Mouse (Mus musculus) heart, postnatal 4 days (tissue): ENCODE measurements around the gene Trmt10a. TPM values are rescaled to one million over a fixed set of nuclear protein-coding genes. Genes with fewer than 3 reads are reported as not detected.

Source experiments
- DNase-seq: peaks from one replicate; pipeline ENCODE4 v3.0.0; 2021
- total RNA-seq, 2 experiments: library from RNA; stranded (reverse); gene quantifications; 2 replicates each; pipeline ENCODE4 v1.2.3; 2021

Trmt10a gene
- total RNA-seq, 2 experiments from 2014 or later: 4.4 to 6.1 TPM

DNA sequence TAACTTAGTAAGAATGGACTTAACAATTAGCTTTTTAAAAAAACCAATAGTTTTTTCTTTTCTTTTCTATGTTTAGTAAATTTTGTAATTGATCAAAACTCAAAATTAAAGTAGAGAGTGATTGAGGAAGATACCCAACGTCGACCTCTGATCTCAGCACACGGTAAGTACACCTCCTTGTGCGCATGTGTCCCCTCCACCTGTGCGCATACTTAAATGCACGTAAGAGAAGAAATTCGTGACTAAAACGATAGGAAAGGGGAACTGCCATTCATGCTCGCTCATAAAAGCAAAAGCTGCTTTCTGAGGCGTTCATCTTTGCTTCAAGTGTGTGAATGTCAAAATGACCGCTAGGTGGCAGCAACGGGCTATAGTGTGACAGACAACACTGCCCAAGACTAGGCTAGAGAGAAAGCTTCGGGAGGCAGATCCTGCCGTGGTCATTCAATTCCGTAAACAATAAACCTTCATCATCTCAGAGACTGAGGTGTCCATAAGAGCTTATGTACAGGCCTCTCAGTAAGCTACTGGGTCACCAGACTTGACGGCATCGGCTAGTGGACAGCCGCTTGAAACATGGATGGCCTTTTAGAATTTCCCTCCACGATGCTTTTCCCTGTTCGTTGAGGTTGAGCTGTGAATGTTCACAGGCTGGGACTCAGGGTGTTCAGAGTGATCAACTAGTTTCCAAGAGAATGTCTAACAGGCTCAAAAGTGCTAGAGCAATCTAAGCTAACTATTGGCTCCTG, 54.9 kb downstream of the Trmt10a start:
- DNase-seq: peak; percentile 90

DNA sequence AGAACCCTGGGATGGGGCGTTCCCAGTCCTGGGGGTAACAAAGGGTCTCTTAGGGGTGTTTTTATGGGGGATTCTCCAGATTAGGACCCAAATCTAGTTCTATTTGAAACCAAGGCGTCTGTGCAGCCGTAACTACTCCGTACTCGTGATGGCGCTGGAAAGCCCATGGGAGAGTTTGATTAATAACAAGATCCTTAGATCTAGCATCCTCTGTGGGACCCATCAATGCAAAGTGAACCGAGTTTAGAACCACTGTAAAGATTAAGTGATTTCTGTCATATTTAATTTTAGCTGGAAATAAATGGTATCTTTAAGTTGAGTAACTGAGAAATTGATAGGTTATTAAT, 55.4 kb downstream of the Trmt10a start:
- DNase-seq: no peak

GRCm38 (mm10) chr3:138208821-138209220, 65.6 kb downstream of the Trmt10a start:
- DNase-seq: no peak

Other genes with a start within 250 kb of the Trmt10a start
- 10 to 100 TPM; 74.1 to 79.4 TPM for gene Lamtor3, start 224.9 kb upstream of the Trmt10a start, total RNA-seq
- 1 to 10 TPM; 7.6 to 7.8 TPM for gene Dapp1, start 161.9 kb upstream of the Trmt10a start, total RNA-seq
- gene 1110002E22Rik, start 78.4 kb upstream of the Trmt10a start, total RNA-seq: 10 to 100 TPM; 56.0 to 60.4 TPM
- gene Gm5105, start 76.1 kb upstream of the Trmt10a start, total RNA-seq: 1 to 10 TPM in 1 of 2 experiments, under 1 TPM in 1; 0.48 to 1.0 TPM
- 1 to 10 TPM; 8.9 to 9.9 TPM for gene Mttp, start 1.5 kb downstream of the Trmt10a start, total RNA-seq
- not detected for gene 4930579F01Rik, start 50.4 kb downstream of the Trmt10a start, total RNA-seq
- not detected for gene Adh7, start 74.3 kb downstream of the Trmt10a start, total RNA-seq
- gene Adh1, start 117.5 kb downstream of the Trmt10a start, total RNA-seq: 10 to 100 TPM; 13.3 to 13.5 TPM
- not detected for gene Adh6a, start 169.8 kb downstream of the Trmt10a start, total RNA-seq
- 1 to 10 TPM; 2.6 to 4.0 TPM for gene Adh6b, start 198.3 kb downstream of the Trmt10a start, total RNA-seq